Mouse (Mus musculus) limb, embryonic 13.5 days (tissue): ENCODE data around the gene Serpina3b. TPM values are rescaled to one million over a fixed set of nuclear protein-coding genes. Genes with fewer than 3 reads are reported as not detected.
"Not testable (repeated sequence)": the region's sequence is repeated elsewhere in the genome, so short reads cannot be mapped to it uniquely, and the experiment has no call there.

ENCODE experiments used
- ATAC-seq: fragments of 200-750 bp; cut with Nextera tagmentation; 2 replicates; pipeline ENCODE4 v1.8.0; 2017; ENCODE audit warnings: low read depth, moderate number of reproducible peaks, moderate TSS enrichment; ENCODE audit not compliant: low FRiP score
- H3K27ac ChIP-seq: fragments of 300-500 bp; sonication (generic); 2 replicates; pipeline ENCODE4 v1.5.1; 2015; ENCODE audit warnings: inconsistent platforms, mild to moderate bottlenecking, moderate library complexity
- H3K27me3 ChIP-seq: fragments of 300-500 bp; sonication (generic); 2 replicates; pipeline ENCODE4 v1.6.1; 2015; ENCODE audit warnings: mild to moderate bottlenecking, inconsistent platforms
- H3K36me3 ChIP-seq: fragments of 300-500 bp; sonication (generic); 2 replicates; pipeline ENCODE4 v1.6.1; 2015; ENCODE audit warnings: inconsistent platforms, mild to moderate bottlenecking, moderate library complexity
- H3K4me1 ChIP-seq: fragments of 300-500 bp; sonication (generic); 2 replicates; pipeline ENCODE4 v1.6.1; 2015; ENCODE audit warnings: inconsistent platforms
- H3K4me2 ChIP-seq: fragments of 300-500 bp; sonication (generic); replicated peaks from 2 replicates; pipeline ENCODE4 v1.6.1; 2015; ENCODE audit warnings: inconsistent platforms, mild to moderate bottlenecking, moderate library complexity
- H3K4me3 ChIP-seq: fragments of 300-500 bp; sonication (generic); 2 replicates; pipeline ENCODE4 v1.5.1; 2015; ENCODE audit warnings: moderate library complexity, mild to moderate bottlenecking, inconsistent platforms
- H3K9ac ChIP-seq: fragments of 300-500 bp; sonication (generic); 2 replicates; pipeline ENCODE4 v1.6.1; 2015; ENCODE audit warnings: mild to moderate bottlenecking, inconsistent platforms
- H3K9me3 ChIP-seq: fragments of 300-500 bp; sonication (generic); 2 replicates; pipeline ENCODE4 v1.6.1; 2016; ENCODE audit warnings: inconsistent platforms
- WGBS: fragments of 180-500 bp; shearing (Covaris S2); methylation state at CpG from one replicate; pipeline ENCODE4 v1.1.7; 2015; 5-methylcytosine and 5-hydroxymethylcytosine counted together
- polyA plus RNA-seq: library from polyadenylated mRNA; unstranded; fragments of >200 nt; fragmentation: Nextera tagmentation; extraction: Ambion mirVana; gene quantifications from 2 replicates; pipeline ENCODE4 v1.2.1, GENCODE M21; 2015

The Serpina3b gene
- not detected in 2 replicates for polyA plus RNA-seq

DNA sequence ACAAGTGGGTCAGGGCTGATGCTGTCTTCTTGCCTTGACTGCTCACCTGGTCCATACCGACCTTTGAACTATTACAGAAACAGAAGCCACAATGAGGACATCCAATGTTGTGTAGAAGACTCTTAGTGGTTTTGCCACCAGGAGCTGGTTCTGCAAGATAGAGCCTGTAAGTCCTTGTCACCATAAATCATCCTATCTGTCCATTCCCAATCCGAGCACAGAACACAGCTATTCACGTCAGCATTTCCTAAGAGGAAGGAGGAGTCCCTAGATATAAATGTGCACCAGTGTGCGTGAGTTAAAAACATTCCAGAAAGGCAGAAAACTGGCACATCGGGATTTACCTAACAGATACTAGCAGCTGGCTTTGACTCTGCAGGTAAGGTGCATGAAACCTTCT lies at the start of gene Serpina3b:
TSS of gene Serpina3b (plus strand) at position 301 of the 400 bp plus-strand sequence.
- Histone ChIP-seq H3K9me3 (no peaks in the 10 kb centered on the region), H3K36me3 (no peaks in the 10 kb centered on the region), H3K4me2 (no peak within 1 kb of the TSS), H3K27ac (no peak within 1 kb of the TSS), H3K4me1 (no peaks in the 10 kb centered on the region), H3K4me3 (no peak within 1 kb of the TSS), H3K27me3 (no peaks in the 10 kb centered on the region), H3K9ac (no peak within 1 kb of the TSS)
- WGBS: 78% methylated on average over 5 of the region's 5 CpGs
- ATAC-seq: no peak

DNA sequence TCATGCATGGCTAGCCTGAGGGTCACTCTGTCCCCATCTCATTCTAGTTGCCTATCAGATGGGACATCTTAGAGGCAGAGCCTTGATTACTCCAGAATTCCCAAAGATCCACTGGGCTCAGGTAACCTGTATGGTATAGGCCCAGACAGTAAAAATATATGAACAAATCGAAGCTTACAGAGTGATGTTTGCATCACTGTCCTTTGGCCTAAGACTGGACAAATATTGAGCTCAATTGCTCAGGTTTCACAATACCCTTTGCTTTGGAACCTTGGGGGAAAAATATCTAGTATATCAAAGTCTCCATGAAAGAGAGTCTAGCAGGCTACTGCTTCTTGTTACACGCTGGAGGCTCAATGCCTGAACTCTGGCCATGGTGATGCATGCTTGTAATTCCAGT lies 37.7 kb upstream of the Serpina3b start:
- Histone ChIP-seq H3K36me3 (no peaks in the 10 kb centered on the region), H3K9ac (no peak overlapping the region), H3K4me1 (no peaks in the 10 kb centered on the region), H3K27me3 (no peaks in the 10 kb centered on the region), H3K4me2 (no peak overlapping the region), H3K9me3 (no peaks in the 10 kb centered on the region), H3K27ac (no peak overlapping the region), H3K4me3 (no peak overlapping the region)
- 79% methylated on average over 2 of the region's 2 CpGs for WGBS
- ATAC-seq: no peak

DNA sequence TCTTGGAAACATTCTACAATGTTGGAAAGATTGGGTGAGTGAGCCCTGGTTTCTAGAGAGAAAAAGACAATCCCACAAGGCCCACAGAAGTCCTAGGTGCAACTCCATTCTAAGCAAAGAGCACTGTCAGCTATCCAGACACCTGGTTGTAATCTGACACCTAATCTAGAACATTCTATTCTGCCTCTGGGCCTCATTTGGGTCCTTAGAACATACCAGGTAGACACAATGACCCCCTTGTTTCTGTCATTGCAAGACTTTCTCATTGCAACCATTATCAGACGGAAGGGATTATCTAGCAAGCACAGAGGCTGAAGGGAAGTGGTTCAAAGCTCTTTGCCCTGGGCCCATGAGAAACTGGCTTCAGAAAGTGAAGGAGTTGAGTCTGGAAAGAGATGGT lies 36.5 kb upstream of the Serpina3b start:
- H3K27me3 ChIP-seq: no peaks in the 10 kb centered on the region
- H3K4me2 ChIP-seq: no peak overlapping the region
- no peaks in the 10 kb centered on the region for H3K9me3 ChIP-seq
- ATAC-seq: no peak
- no peak overlapping the region for H3K9ac ChIP-seq
- no peaks in the 10 kb centered on the region for H3K4me1 ChIP-seq
- no peak overlapping the region for H3K27ac ChIP-seq
- no peaks in the 10 kb centered on the region for H3K36me3 ChIP-seq
- no peak overlapping the region for H3K4me3 ChIP-seq
- WGBS: 92% methylated on average over 1 of the region's 1 CpGs

DNA sequence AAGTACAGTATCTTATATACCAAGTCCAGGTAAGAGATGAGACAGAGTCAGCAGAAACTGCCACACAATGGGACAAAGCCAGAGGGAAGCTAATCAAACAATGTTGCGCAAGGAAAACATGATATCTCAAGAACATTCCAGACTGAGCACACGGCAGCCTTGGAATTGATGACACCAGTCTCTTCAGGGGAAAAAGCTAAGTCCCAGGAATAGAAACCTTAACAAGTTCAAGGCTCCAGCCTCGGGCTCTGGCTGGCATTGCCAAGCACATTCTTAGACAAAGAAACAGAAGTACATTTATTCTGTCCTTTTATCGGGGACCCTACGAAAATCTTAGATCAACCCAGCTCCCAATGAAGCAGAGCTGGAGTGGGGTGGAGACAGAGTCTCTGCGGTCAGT lies 27.0 kb upstream of the Serpina3b start, which contains the start of gene Serpina5:
TSS of gene Serpina5 (plus strand) at position 346 of the 400 bp plus-strand sequence.
- H3K36me3 ChIP-seq: no peaks in the 10 kb centered on the region
- no peak within 1 kb of the TSS for H3K4me3 ChIP-seq
- H3K4me1 ChIP-seq: no peaks in the 10 kb centered on the region
- no peaks in the 10 kb centered on the region for H3K27me3 ChIP-seq
- no peak within 1 kb of the TSS for H3K4me2 ChIP-seq
- no peaks in the 10 kb centered on the region for H3K9me3 ChIP-seq
- no peak for ATAC-seq
- 90% methylated on average over 6 of the region's 6 CpGs for WGBS
- H3K27ac ChIP-seq: no peak within 1 kb of the TSS
- H3K9ac ChIP-seq: no peak within 1 kb of the TSS

DNA sequence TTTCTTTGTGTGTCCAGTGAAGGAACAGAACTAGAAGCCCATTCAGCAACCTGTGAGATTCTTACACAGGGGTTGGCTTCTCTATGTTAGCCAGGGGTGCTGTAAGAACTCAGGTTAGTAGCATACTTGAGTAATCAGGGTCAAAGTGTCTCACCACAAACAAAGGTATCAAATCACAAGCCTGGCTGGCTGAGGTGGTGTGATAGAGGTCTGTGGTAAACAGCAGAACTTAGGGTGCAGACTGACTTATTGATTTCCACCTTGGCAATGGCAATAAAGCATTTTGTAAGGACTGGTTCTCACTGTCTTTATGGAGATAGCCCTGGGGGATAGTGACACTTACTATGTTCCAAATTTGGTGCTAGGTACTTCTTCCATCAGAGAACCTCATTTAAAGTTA lies 21.9 kb upstream of the Serpina3b start:
- Histone ChIP-seq H3K4me2 (no peak overlapping the region), H3K27ac (no peak overlapping the region), H3K36me3 (no peaks in the 10 kb centered on the region), H3K27me3 (no peaks in the 10 kb centered on the region), H3K4me3 (no peak overlapping the region), H3K9ac (no peak overlapping the region), H3K4me1 (no peaks in the 10 kb centered on the region), H3K9me3 (no peaks in the 10 kb centered on the region)
- no peak for ATAC-seq

DNA sequence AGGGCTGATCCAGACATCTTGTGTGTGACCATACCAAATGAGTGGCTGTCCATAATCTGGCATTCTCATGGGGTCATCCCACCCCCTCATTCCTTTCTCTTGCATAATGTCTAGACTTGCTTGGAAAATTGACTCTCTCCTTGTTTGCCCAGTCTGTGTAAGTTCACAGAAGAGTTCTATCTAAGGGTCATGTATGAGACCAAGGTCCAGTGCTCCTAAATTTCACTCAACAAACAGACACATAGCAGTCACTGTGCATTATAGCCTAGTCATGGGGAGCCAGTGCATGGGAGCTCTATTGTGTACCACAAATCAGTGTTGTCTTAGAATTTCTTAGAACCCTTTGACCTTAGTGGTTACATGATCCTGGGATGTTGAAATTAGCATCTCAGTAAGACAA lies 20.9 kb upstream of the Serpina3b start:
- Histone ChIP-seq H3K36me3 (no peaks in the 10 kb centered on the region), H3K9ac (no peak overlapping the region), H3K9me3 (no peaks in the 10 kb centered on the region), H3K4me1 (no peaks in the 10 kb centered on the region), H3K27me3 (no peaks in the 10 kb centered on the region), H3K27ac (no peak overlapping the region), H3K4me2 (no peak overlapping the region), H3K4me3 (no peak overlapping the region)
- no peak for ATAC-seq

DNA sequence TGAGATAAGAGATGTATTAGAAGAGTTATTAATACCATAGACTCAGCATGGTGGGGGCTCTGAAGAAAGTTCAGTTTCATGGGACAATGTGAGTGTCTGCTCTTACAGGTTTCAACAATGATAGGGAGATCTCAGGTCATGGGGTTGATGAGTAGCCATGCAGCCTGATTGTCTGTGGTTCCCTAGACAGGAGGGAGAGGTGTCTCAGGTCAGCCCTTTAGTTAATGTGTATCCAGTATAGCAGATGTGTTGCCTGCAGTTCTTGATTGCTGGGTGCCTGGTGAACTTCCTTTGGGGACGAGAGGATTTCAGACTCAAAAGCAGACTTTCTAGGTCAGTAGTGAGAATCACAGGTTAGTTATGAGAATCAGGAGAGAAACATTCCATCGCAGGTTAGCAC lies 19.3 kb upstream of the Serpina3b start:
- WGBS: 77% methylated on average over 2 of the region's 2 CpGs
- no peaks in the 10 kb centered on the region for H3K9me3 ChIP-seq

DNA sequence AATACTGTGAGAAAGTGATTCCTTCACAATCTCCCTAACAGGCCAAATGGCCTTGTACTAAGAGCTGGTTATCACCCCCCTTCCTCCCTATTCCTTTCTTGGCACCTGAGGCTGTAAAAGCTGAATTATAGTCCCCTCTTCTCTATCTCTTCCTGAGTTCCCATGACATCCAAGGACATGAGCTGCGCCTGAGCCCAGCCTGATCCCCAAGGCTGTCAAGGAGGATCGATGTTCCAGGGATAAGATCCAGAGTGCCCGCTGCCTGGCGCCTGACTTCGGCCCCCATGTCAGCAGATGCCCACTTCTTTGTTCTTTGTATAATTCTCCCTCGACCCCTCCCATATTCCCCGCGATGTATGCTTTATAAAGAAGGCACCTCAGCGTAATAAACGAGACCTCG lies 15.5 kb upstream of the Serpina3b start, which contains the start of gene Serpina3a:
TSS of gene Serpina3a (plus strand) at position 392 of the 400 bp plus-strand sequence.
- WGBS: 86% methylated on average over 11 of the region's 11 CpGs
- ATAC-seq, H3K27ac ChIP-seq, H3K4me3 ChIP-seq, H3K9me3 ChIP-seq, H3K27me3 ChIP-seq, H3K9ac ChIP-seq, H3K4me1 ChIP-seq, H3K36me3 ChIP-seq, H3K4me2 ChIP-seq: not testable (repeated sequence)

More for the DNA sequence above, 19.3 kb upstream of the Serpina3b start:
- H3K36me3 ChIP-seq: no peaks in the 10 kb centered on the region
- no peak overlapping the region for H3K4me3 ChIP-seq
- ATAC-seq: no peak
- H3K4me1 ChIP-seq: no peaks in the 10 kb centered on the region
- no peak overlapping the region for H3K27ac ChIP-seq
- H3K27me3 ChIP-seq: no peaks in the 10 kb centered on the region
- no peak overlapping the region for H3K9ac ChIP-seq
- H3K4me2 ChIP-seq: no peak overlapping the region

DNA sequence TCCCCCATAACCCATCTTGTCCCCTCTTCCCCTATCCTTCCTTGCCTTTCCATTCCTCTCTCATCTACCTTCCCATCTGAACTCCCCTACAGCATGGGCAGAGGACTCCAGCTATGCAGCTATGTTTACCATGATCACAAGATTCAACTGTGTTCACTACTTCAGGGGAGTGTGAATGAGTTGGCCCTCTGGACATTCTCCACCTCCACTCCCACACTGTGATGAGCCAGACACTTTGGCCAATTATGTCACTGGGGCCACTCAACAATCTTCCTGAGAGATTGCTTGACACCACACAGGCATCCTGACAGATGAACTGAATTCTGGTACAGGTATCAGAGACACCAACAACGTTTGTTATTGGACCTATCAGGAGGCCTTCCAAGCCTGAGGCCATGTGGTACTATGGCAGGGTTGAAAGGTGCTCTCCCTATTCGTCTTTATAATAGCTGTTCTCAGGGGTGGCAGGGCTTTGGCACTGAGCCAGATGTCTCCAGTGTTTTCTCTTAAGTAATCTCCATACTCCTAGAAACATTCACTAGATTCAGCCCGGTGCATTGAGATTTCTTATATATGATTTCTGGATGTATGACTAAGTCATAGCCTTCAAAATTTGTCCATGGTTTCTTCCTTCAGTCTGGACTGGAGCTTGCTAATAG lies 12.7 kb upstream of the Serpina3b start:
- Histone ChIP-seq H3K4me3 (no peak overlapping the region), H3K4me1 (no peaks in the 10 kb centered on the region), H3K4me2 (no peak overlapping the region), H3K27me3 (no peaks in the 10 kb centered on the region), H3K36me3 (no peaks in the 10 kb centered on the region), H3K9ac (no peak overlapping the region), H3K27ac (no peak overlapping the region), H3K9me3 (no peaks in the 10 kb centered on the region)
- 51% methylated on average over 3 of the region's 3 CpGs for WGBS
- ATAC-seq: no peak

DNA sequence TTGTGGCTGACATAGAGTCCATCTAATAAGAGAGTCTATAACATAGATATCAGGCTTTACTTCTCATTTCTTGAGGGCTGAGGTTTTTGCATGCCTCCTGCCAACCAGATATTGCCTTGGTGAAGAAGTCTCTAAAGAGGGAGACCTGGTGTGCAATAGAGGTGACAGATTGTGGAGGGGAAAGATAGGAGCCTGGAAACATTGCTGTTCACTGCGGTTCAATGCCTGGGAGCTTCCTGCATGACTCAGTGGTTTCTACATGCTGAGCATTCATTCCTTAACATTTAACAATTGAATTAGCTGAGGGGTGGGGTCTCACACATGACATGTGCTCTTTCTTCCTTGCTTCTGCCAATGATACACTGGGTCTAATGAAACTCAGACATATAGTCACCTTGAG lies 4.7 kb upstream of the Serpina3b start:
- no peak overlapping the region for H3K27ac ChIP-seq
- H3K9ac ChIP-seq: no peak overlapping the region
- no peaks in the 10 kb centered on the region for H3K4me1 ChIP-seq
- no peak overlapping the region for H3K4me2 ChIP-seq
- no peak overlapping the region for H3K4me3 ChIP-seq
- no peaks in the 10 kb centered on the region for H3K36me3 ChIP-seq
- no peaks in the 10 kb centered on the region for H3K27me3 ChIP-seq
- no peak for ATAC-seq
- WGBS: 94% methylated on average over 1 of the region's 1 CpGs
- H3K9me3 ChIP-seq: no peaks in the 10 kb centered on the region

DNA sequence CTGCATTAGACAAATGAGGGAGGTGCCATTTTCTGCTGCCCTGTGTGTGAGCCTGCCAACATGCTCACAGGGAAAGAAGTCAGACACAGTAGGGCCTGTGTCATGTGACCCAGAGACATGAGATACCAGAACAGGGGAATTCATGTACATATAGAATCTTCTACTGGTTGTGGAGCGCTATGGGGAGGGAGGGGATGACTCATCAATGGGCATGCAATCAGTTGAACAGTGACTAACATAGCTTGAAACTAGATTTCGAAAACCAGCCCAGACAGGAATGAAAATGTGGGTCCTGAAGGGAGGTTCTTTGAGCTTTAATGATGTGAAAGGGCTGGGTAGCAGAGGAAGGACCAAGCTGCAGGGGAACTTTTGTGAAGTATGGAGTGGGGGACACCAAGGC lies 3.8 kb upstream of the Serpina3b start:
- Histone ChIP-seq H3K9ac (no peak overlapping the region), H3K4me3 (no peak overlapping the region), H3K27me3 (no peaks in the 10 kb centered on the region), H3K27ac (no peak overlapping the region), H3K4me2 (no peak overlapping the region), H3K4me1 (no peaks in the 10 kb centered on the region), H3K36me3 (no peaks in the 10 kb centered on the region), H3K9me3 (no peaks in the 10 kb centered on the region)
- 90% methylated on average over 2 of the region's 2 CpGs for WGBS
- no peak for ATAC-seq

DNA sequence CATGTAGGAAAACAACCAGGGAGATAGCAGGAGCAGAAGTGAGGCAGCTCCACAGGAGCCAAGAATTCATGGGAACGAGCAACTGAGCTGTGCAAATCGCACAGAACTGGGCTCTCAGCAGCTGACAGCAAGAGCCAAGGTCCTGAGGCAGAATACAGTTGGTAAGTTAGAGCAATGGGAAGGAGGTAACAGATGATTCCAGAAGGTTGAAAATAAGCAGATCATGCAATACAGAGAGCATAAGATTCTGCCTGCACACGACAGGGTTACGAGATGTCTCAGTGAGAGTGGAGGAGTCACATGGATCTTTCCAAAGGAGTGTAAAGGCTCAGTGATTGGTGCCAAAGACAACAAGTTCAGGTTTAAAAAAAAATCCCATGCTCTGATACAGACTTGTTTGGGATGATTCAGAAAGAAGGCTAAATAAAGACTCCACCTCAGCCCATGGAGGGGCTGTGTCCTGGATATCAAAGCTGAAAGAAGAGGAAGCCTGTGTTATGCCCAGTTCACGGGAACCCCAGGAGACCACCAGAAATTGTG lies 2.7 kb upstream of the Serpina3b start:
- H3K36me3 ChIP-seq: no peaks in the 10 kb centered on the region
- no peak overlapping the region for H3K4me3 ChIP-seq
- no peak overlapping the region for H3K27ac ChIP-seq
- H3K9ac ChIP-seq: no peak overlapping the region
- no peaks in the 10 kb centered on the region for H3K4me1 ChIP-seq
- no peak for ATAC-seq
- H3K9me3 ChIP-seq: no peaks in the 10 kb centered on the region
- 77% methylated on average over 5 of the region's 5 CpGs for WGBS
- H3K27me3 ChIP-seq: no peaks in the 10 kb centered on the region
- no peak overlapping the region for H3K4me2 ChIP-seq

DNA sequence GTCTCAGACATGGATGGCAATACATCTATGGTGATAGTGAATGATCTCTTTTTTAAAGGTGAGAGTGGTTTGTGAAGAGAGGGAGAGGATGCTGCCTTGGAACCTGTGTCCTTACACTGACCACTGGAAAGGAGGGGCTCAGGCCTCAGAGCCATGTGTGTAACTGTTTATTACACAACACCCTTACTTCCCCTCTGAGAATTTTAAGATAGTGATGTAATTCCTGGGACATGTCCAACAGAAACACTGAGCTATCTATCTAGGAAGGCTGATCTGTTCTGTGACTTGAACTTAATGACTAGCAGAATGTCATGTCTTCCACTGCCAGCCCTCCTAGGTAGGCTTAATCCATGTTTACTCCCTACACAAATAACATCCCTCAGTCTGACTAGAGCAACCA lies 3.2 kb downstream of the Serpina3b start:
- no peak overlapping the region for H3K27ac ChIP-seq
- no peak overlapping the region for H3K9ac ChIP-seq
- H3K4me2 ChIP-seq: no peak overlapping the region
- no peak overlapping the region for H3K4me3 ChIP-seq
- H3K36me3 ChIP-seq: no peaks in the 10 kb centered on the region
- H3K27me3 ChIP-seq: no peaks in the 10 kb centered on the region
- no peaks in the 10 kb centered on the region for H3K4me1 ChIP-seq
- no peak for ATAC-seq
- no peaks in the 10 kb centered on the region for H3K9me3 ChIP-seq
